Mouse (Mus musculus): ENCODE results near the gene Fam50a. TPM values are rescaled to one million over a fixed set of nuclear protein-coding genes. Genes with fewer than 3 reads are reported as not detected.

Gene Fam50a
- polyA plus RNA-seq (2014; fragmentation: Illumina TruSeq; extraction: RNeasy Lipid Tissue Mini Kit (QIAGEN cat#74804); ENCODE audit: low read depth, low replicate concordance), result 33.4 TPM

DNA sequence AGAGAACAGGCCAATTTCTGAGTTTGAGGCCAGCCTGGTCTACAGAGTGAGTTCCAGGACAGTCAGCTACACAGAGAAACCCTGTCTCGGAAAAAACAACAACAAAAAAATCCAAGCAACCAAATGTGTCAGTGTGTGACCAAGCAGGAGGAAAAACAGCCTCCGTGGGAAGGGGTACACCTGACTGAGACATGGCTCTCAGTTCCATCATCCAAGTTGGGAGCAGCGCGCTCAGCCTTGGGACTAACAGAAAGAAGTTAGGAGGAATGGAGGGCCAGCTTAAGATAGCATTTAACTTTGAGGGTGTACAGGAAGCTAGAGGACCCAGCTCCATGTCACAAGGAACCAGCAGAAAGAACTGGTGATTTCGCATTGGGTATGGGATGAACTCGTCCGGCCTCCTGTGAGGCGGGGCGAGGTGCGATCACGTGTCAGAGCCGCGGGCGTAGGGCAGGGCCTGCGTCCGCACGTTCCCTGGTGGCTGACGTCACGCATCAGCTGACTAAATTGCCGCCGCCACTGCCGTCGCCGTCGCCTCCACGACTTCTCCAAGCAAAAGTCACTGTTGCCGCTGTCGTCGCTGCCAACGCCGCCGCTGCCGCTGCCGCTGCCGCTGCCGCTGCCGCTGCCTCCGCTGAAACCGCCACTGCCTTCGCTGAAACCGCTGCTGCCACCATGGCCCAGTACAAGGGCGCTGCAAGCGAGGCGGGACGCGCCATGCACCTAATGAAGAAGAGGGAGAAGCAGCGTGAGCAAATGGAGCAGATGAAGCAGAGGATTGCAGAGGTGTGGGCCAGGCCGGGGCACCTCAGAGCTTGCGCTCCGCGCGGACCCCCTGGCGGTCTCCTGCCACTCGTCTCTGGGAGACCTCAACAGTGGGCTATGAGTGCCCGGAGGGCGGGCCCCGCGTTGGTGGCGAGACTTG lies at the start of gene Fam50a:
Gene Fam50a, plus strand, starts transcription at position 494 of the 925 bp plus-strand sequence.

DNA sequence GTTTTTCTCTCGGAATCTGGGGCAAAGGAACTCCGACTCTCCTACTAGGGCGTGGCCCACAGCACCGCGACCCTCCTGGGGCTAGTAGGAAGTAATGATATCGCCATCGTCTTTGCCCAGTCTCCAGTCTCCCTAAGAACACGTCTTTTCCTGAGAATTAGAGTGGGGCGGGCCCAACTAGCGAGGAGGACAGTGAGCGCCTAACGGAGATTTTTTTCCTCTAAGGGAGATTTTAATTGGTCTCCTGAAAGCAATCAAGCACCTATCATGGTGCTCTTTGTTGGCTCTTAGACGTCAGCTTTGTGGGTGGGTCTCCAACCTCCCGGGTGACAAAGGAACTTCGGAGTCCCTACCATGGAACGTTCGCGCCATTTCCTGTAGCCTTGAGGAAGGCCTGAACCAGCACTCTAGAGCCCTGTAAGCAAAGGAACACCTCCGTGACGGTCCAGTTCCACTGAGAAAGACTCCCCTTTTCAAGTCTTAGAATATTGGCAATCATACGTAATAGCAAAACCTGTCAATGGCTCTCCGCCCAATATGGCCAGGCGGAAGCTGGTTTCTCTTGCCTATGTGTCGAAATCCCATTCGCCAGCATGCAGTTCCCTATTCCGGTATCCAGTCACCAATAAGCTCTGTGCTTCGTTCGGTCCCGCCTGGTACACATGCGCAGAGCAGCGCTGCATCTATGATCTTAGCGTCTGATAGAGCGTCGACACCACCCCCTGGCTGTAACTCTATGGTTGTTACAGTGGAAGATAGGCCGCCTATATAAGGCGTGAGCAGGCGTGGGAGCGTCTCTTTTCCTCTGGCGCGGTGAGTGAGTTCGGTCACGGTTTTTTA lies 42.6 kb upstream of the Fam50a start, which contains the start of gene Rpl10:
Gene Rpl10, plus strand, starts transcription at position 751 of the 840 bp plus-strand sequence.

DNA sequence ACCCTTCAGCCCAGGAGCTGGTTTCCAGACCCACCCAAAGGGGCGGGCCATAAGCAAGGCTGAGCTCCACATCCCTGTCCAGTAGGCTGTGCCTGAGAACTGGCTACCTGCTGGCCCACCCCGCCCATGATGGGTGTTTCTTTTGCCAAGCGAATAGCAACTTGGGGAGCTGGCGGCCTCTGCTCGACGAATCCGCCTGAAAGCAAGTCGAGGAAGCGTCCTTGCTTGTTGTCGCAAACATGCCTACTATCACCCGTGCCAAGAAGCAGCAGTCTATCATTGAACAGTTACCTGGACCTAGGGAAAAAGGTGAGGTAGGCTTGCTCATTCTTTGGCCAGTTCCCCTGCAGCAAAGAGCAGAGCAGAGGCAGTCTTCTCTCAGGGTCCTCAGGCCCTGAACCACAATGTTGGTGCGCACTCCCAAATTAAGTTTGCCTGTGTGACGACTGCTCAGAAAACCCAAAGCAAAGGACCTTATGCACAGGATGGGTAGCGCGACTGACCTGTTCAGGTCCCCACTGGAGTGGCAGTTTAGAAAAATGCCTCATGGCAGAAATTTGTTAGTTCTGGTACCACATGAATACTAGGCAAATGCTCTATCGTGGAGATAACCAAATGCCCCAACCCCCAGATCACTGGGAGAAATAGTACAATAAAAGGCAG lies 31.0 kb upstream of the Fam50a start, which contains the start of the genes Taz and Dnase1l1:
Gene Taz, plus strand, starts transcription at position 181 of the 663 bp plus-strand sequence.
Gene Dnase1l1, minus strand, starts transcription at position 606 of the 663 bp plus-strand sequence.

DNA sequence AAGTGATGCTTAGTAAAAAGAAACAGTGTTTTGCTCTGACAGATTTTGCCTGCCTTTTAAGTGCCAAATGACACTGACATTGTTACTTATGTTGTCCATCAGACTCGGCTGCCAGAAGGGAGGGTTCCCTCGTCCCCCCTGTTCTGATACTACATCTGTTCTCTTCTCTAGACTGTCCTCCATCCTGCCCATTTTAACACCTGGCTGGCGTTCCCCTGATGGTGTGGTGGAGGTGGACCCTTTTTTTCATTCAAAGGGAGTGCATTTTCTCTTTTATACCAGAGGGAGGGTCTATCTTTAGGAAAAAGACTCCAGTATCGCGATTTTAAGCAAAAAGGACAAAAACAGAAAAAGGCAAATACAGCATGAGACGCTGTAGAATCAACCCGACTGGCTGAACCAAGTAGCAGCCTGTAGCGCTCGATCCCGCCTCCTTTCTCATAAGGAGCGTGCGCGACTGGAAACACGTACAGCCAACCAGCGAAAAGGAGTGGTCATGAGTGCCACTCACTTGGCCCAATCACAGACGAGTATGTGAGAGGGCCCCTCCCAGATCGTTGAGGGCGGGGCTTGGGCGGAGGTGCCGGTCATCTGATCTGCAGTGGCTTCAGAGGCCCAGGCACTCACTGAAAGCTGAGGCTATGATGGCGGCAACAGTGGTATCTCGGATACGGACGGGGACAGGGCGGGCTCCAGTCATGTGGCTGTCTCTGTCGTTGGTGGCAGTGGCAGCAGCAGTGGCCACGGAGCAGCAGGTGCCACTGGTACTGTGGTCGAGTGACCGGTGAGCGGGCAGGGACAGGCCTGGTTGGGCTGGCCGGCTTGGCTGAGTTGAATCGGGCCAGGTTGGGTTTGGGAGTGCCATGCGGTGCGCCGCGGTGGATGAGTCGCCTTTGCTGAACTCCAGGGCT lies 16.0 kb upstream of the Fam50a start, which contains the start of gene Atp6ap1:
Gene Atp6ap1, plus strand, starts transcription at position 560 of the 911 bp plus-strand sequence.

DNA sequence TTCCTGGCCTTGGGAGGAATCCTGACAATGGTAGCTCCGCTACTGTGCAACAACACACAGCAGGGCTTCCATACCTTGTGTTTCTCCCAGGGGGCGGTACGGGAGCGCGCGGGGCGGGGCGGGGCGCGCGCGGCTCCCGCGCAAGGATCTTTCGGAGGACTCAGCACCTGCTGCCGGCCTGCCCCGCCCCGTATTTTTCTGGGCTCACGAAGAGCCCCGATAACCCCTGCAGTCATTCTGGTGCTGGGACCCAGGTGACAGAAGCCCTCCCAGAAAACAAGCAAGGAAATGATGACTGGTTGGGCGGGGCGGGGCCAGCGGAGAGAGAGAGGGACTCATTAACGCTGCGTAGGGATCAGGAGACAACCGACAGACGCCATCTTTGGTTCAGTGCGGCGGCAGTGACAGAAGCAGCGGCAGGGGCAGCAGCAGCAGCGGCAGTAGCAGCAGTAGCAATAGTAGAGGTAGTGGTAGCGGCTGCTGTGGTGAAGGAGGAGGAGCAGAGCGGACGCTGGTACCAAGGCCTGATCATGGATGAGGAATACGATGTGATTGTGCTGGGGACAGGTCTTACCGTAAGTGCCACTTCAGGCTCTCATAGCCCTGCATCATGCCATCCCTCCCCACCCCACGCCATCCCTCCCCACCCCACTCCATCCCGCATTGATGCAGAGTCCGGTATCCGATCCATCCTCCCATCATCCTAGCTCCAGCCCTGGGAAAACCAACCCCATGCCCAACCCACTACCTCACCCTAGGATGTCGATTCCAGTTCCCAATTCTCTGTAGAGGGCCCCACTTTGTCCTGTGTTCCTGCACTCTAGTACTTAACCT lies 7.7 kb upstream of the Fam50a start, which contains the start of gene Gdi1:
Gene Gdi1, plus strand, starts transcription at position 132 of the 834 bp plus-strand sequence.

DNA sequence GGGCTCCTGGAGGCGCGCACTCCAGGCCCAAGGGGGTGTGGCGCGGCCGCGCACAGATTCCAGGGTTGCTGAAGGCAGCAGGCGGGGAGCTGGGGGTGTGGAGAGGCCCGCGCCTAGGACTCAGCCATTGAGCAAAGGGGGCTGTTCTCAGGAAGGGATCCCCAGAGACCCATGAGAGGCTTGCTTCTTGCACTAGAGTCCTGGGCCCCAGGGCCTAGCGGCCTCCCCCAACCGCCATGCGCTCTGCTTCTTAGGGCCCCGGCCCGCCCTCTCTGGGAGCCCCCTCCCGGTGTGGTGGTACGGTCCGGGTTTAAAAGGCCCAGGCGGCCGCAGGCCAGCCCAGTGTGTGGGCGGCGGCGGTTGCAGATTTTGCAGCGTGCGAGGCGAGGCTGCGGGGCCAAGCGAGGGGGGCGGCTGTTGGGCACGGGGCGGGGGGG lies 15.9 kb downstream of the Fam50a start, which contains the start of gene Plxna3:
Gene Plxna3, plus strand, starts transcription at position 342 of the 437 bp plus-strand sequence.

DNA sequence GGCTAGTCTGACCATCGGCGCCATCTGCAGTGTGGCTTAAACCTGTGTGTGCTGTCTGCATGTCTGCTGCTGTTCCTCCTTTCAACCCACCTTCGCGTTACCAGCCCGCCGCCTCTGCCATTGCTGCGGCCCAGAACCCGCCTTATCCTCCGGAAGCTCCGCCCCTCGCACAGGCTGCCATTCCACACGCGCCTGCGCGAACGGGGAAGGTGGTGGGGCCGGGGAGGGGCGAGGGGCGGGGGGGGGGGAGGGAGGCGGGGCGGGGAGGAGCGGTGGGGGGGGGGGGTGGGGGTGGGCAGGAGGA lies 40.6 kb downstream of the Fam50a start, which contains the start of gene Lage3:
Gene Lage3, minus strand, starts transcription at position 152 of the 304 bp plus-strand sequence.

Other genes with a start within 250 kb of the Fam50a start
- not detected for gene Opn1mw, start 185.6 kb upstream of the Fam50a start, polyA plus RNA-seq (2014; fragmentation: Illumina TruSeq; extraction: RNeasy Lipid Tissue Mini Kit (QIAGEN cat#74804); ENCODE audit: low read depth, low replicate concordance)
- 20.1 TPM for gene Mecp2, start 177.7 kb upstream of the Fam50a start, polyA plus RNA-seq (2014; fragmentation: Illumina TruSeq; extraction: RNeasy Lipid Tissue Mini Kit (QIAGEN cat#74804); ENCODE audit: low read depth, low replicate concordance)
- not detected for gene Tex28, start 145.2 kb upstream of the Fam50a start, polyA plus RNA-seq (2014; fragmentation: Illumina TruSeq; extraction: RNeasy Lipid Tissue Mini Kit (QIAGEN cat#74804); ENCODE audit: low read depth, low replicate concordance)
- gene Tktl1, start 135.8 kb upstream of the Fam50a start, polyA plus RNA-seq (2014; fragmentation: Illumina TruSeq; extraction: RNeasy Lipid Tissue Mini Kit (QIAGEN cat#74804); ENCODE audit: low read depth, low replicate concordance), result not detected
- gene Flna, start 63.2 kb upstream of the Fam50a start, polyA plus RNA-seq (2014; fragmentation: Illumina TruSeq; extraction: RNeasy Lipid Tissue Mini Kit (QIAGEN cat#74804); ENCODE audit: low read depth, low replicate concordance), result 157 TPM
- gene Emd, start 58.3 kb upstream of the Fam50a start, polyA plus RNA-seq (2014; fragmentation: Illumina TruSeq; extraction: RNeasy Lipid Tissue Mini Kit (QIAGEN cat#74804); ENCODE audit: low read depth, low replicate concordance), result 58.3 TPM
- 920 TPM for gene Rpl10, start 42.2 kb upstream of the Fam50a start, polyA plus RNA-seq (2014; fragmentation: Illumina TruSeq; extraction: RNeasy Lipid Tissue Mini Kit (QIAGEN cat#74804); ENCODE audit: low read depth, low replicate concordance)
- gene Taz, start 31.1 kb upstream of the Fam50a start, polyA plus RNA-seq (2014; fragmentation: Illumina TruSeq; extraction: RNeasy Lipid Tissue Mini Kit (QIAGEN cat#74804); ENCODE audit: low read depth, low replicate concordance), result 89.4 TPM
- gene Dnase1l1, start 30.7 kb upstream of the Fam50a start, polyA plus RNA-seq (2014; fragmentation: Illumina TruSeq; extraction: RNeasy Lipid Tissue Mini Kit (QIAGEN cat#74804); ENCODE audit: low read depth, low replicate concordance), result 20.8 TPM
- gene Atp6ap1, start 15.9 kb upstream of the Fam50a start, polyA plus RNA-seq (2014; fragmentation: Illumina TruSeq; extraction: RNeasy Lipid Tissue Mini Kit (QIAGEN cat#74804); ENCODE audit: low read depth, low replicate concordance), result 178 TPM
- 84.5 TPM for gene Gdi1, start 8.0 kb upstream of the Fam50a start, polyA plus RNA-seq (2014; fragmentation: Illumina TruSeq; extraction: RNeasy Lipid Tissue Mini Kit (QIAGEN cat#74804); ENCODE audit: low read depth, low replicate concordance)
- gene Plxna3, start 16.0 kb downstream of the Fam50a start, polyA plus RNA-seq (2014; fragmentation: Illumina TruSeq; extraction: RNeasy Lipid Tissue Mini Kit (QIAGEN cat#74804); ENCODE audit: low read depth, low replicate concordance), result 2.0 TPM
- gene Lage3, start 40.6 kb downstream of the Fam50a start, polyA plus RNA-seq (2014; fragmentation: Illumina TruSeq; extraction: RNeasy Lipid Tissue Mini Kit (QIAGEN cat#74804); ENCODE audit: low read depth, low replicate concordance), result 31.3 TPM
- 73.7 TPM for gene Ubl4a, start 60.2 kb downstream of the Fam50a start, polyA plus RNA-seq (2014; fragmentation: Illumina TruSeq; extraction: RNeasy Lipid Tissue Mini Kit (QIAGEN cat#74804); ENCODE audit: low read depth, low replicate concordance)
- 7.1 TPM for gene Slc10a3, start 60.3 kb downstream of the Fam50a start, polyA plus RNA-seq (2014; fragmentation: Illumina TruSeq; extraction: RNeasy Lipid Tissue Mini Kit (QIAGEN cat#74804); ENCODE audit: low read depth, low replicate concordance)
- gene Fam3a, start 80.2 kb downstream of the Fam50a start, polyA plus RNA-seq (2014; fragmentation: Illumina TruSeq; extraction: RNeasy Lipid Tissue Mini Kit (QIAGEN cat#74804); ENCODE audit: low read depth, low replicate concordance), result 25.7 TPM
- gene Ikbkg, start 80.3 kb downstream of the Fam50a start, polyA plus RNA-seq (2014; fragmentation: Illumina TruSeq; extraction: RNeasy Lipid Tissue Mini Kit (QIAGEN cat#74804); ENCODE audit: low read depth, low replicate concordance), result 23.9 TPM
- gene G6pdx, start 116.2 kb downstream of the Fam50a start, polyA plus RNA-seq (2014; fragmentation: Illumina TruSeq; extraction: RNeasy Lipid Tissue Mini Kit (QIAGEN cat#74804); ENCODE audit: low read depth, low replicate concordance), result 8.7 TPM
- gene Gm6880, start 168.4 kb downstream of the Fam50a start, polyA plus RNA-seq (2014; fragmentation: Illumina TruSeq; extraction: RNeasy Lipid Tissue Mini Kit (QIAGEN cat#74804); ENCODE audit: low read depth, low replicate concordance), result not detected

Measured in heart, adult 10 weeks (tissue).